Mouse (Mus musculus) megakaryocyte, embryonic 14.5 days (primary cell): ENCODE results near the gene Adcy6.

Experiments used
- FLI1 ChIP-seq: IDR thresholded peaks from 2 replicates; pipeline ENCODE4 v1.6.1; 2012; ENCODE audit warnings: low read length, inconsistent platforms, mixed read lengths
- GATA1 ChIP-seq: IDR thresholded peaks from 3 replicates; pipeline ENCODE4 v1.6.1; 2012; ENCODE audit warnings: mixed read lengths, low read length, inconsistent platforms, borderline replicate concordance

DNA sequence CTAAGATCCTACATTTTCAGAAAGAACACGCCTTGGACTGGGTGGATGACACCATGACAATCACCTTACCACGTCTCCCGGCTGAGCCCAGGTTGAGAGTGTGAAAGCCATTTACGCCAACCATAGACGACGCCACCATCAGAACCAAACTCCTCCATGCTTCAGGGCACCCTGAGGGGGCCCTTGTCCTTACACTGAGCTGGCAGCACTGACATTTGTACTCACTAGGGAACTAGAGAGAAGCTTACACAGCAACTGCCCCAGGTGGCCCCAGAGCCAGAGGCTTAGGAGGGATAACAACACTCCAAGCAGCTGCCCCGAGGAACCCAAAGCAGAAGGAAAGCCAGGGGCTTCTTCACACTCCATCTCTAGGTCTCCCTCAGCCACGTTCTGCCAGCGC, 3.1 kb downstream of the Adcy6 start:
- no peak for TF ChIP-seq GATA1
- TF ChIP-seq FLI1: no peak
